Mouse (Mus musculus): ENCODE measurements around the gene Exo5. TPM values are rescaled to one million over a fixed set of nuclear protein-coding genes. Genes with fewer than 3 reads are reported as not detected.

Exo5 gene
- polyA plus RNA-seq, 1 experiment from 2014 or later, result 25.6 TPM

- no peak for ATAC-seq (ENCODE audit: insufficient read depth, low FRiP score, low read depth)
- H3K4me2 ChIP-seq, result no peak overlapping the region
- H3K4me1 ChIP-seq, result no peaks in the 10 kb centered on the region
- H3K4me3 ChIP-seq (replicated peaks), result no peak overlapping the region
- no peak overlapping the region for H3K27ac ChIP-seq
- 38% methylated on average over 4 of the region's 4 CpGs for WGBS
- no peak overlapping the region for H3K9ac ChIP-seq
- H3K27me3 ChIP-seq (replicated peaks), result no peaks in the 10 kb centered on the region
- no peaks in the 10 kb centered on the region for H3K36me3 ChIP-seq
- no peaks in the 10 kb centered on the region for H3K9me3 ChIP-seq
These were observed 20.3 kb downstream of the Exo5 start for GRCm38 (mm10) chr4:120904533-120904932.

GRCm38 (mm10) chr4:120895810-120896584 lies 28.8 kb downstream of the Exo5 start:
- Histone ChIP-seq H3K27ac (no peak overlapping the region), H3K4me3 (replicated peaks) (no peak overlapping the region), H3K36me3 (no peaks in the 10 kb centered on the region), H3K9ac (no peak overlapping the region), H3K4me2 (no peak overlapping the region), H3K9me3 (no peaks in the 10 kb centered on the region), H3K4me1 (no peaks in the 10 kb centered on the region), H3K27me3 (replicated peaks) (no peaks in the 10 kb centered on the region)
- ATAC-seq (ENCODE audit: insufficient read depth, low FRiP score, low read depth), result no peak
- 66% methylated on average over 7 of the region's 7 CpGs for WGBS

- Histone ChIP-seq H3K4me2 (no peak overlapping the region), H3K4me3 (replicated peaks) (no peak overlapping the region), H3K27ac (no peak overlapping the region), H3K9me3 (no peaks in the 10 kb centered on the region), H3K27me3 (replicated peaks) (no peaks in the 10 kb centered on the region), H3K9ac (no peak overlapping the region), H3K36me3 (no peaks in the 10 kb centered on the region), H3K4me1 (no peaks in the 10 kb centered on the region)
- no peak for ATAC-seq (ENCODE audit: insufficient read depth, low FRiP score, low read depth)
- 79% methylated on average over 7 of the region's 7 CpGs for WGBS
These were observed 29.6 kb downstream of the Exo5 start for GRCm38 (mm10) chr4:120895226-120895625.

- ATAC-seq (ENCODE audit: insufficient read depth, low FRiP score, low read depth), result no peak
- H3K4me1 ChIP-seq, result no peaks in the 10 kb centered on the region
- H3K9me3 ChIP-seq, result no peaks in the 10 kb centered on the region
- no peak overlapping the region for H3K4me3 ChIP-seq (replicated peaks)
- WGBS, result 68% methylated on average over 11 of the region's 11 CpGs
- H3K27ac ChIP-seq, result no peak overlapping the region
- no peaks in the 10 kb centered on the region for H3K27me3 ChIP-seq (replicated peaks)
- H3K36me3 ChIP-seq, result no peaks in the 10 kb centered on the region
- no peak overlapping the region for H3K4me2 ChIP-seq
- H3K9ac ChIP-seq, result no peak overlapping the region
These were observed 30.2 kb downstream of the Exo5 start for GRCm38 (mm10) chr4:120894584-120894983.

GRCm38 (mm10) chr4:120893656-120894401 lies 31.0 kb downstream of the Exo5 start:
- no peak for ATAC-seq (ENCODE audit: insufficient read depth, low FRiP score, low read depth)
- no peaks in the 10 kb centered on the region for H3K27me3 ChIP-seq (replicated peaks)
- no peaks in the 10 kb centered on the region for H3K9me3 ChIP-seq
- H3K4me3 ChIP-seq (replicated peaks), result no peak overlapping the region
- H3K4me2 ChIP-seq, result no peak overlapping the region
- no peak overlapping the region for H3K27ac ChIP-seq
- no peaks in the 10 kb centered on the region for H3K4me1 ChIP-seq
- 55% methylated on average over 11 of the region's 11 CpGs for WGBS
- H3K36me3 ChIP-seq, result no peaks in the 10 kb centered on the region
- no peak overlapping the region for H3K9ac ChIP-seq

GRCm38 (mm10) chr4:120892516-120892915 lies 32.3 kb downstream of the Exo5 start:
- 35% methylated on average over 1 of the region's 1 CpGs for WGBS
- no peak overlapping the region for H3K4me2 ChIP-seq
- no peak overlapping the region for H3K9ac ChIP-seq
- no peak overlapping the region for H3K27ac ChIP-seq
- no peaks in the 10 kb centered on the region for H3K9me3 ChIP-seq
- no peak overlapping the region for H3K4me3 ChIP-seq (replicated peaks)
- H3K4me1 ChIP-seq, result no peaks in the 10 kb centered on the region
- no peaks in the 10 kb centered on the region for H3K27me3 ChIP-seq (replicated peaks)
- ATAC-seq (ENCODE audit: insufficient read depth, low FRiP score, low read depth), result no peak
- no peaks in the 10 kb centered on the region for H3K36me3 ChIP-seq

- Histone ChIP-seq H3K4me1 (no peaks in the 10 kb centered on the region), H3K27ac (no peak overlapping the region), H3K4me3 (replicated peaks) (no peak overlapping the region), H3K9me3 (no peaks in the 10 kb centered on the region), H3K4me2 (no peak overlapping the region), H3K36me3 (no peaks in the 10 kb centered on the region), H3K27me3 (replicated peaks) (no peaks in the 10 kb centered on the region), H3K9ac (no peak overlapping the region)
- no peak for ATAC-seq (ENCODE audit: insufficient read depth, low FRiP score, low read depth)
These were observed 32.9 kb downstream of the Exo5 start for GRCm38 (mm10) chr4:120891960-120892359.

- Histone ChIP-seq H3K4me2 (no peak overlapping the region), H3K9me3 (no peaks in the 10 kb centered on the region), H3K4me3 (replicated peaks) (no peak overlapping the region), H3K9ac (no peak overlapping the region), H3K36me3 (no peaks in the 10 kb centered on the region), H3K27me3 (replicated peaks) (no peaks in the 10 kb centered on the region), H3K27ac (no peak overlapping the region), H3K4me1 (no peaks in the 10 kb centered on the region; the same call in 1 of the 2 replicates)
- WGBS, result 66% methylated on average over 11 of the region's 11 CpGs
- ATAC-seq (ENCODE audit: insufficient read depth, low FRiP score, low read depth), result no peak; the same call in 1 of the 2 replicates
These were observed 33.9 kb downstream of the Exo5 start for GRCm38 (mm10) chr4:120890754-120891440.

GRCm38 (mm10) chr4:120888884-120889283 lies 35.9 kb downstream of the Exo5 start:
- H3K9ac ChIP-seq, result no peak overlapping the region
- WGBS, result 66% methylated on average over 8 of the region's 8 CpGs
- H3K9me3 ChIP-seq, result no peaks in the 10 kb centered on the region
- no peaks in the 10 kb centered on the region; the same call in 1 of the 2 replicates for H3K4me1 ChIP-seq
- no peak overlapping the region for H3K27ac ChIP-seq
- H3K36me3 ChIP-seq, result no peaks in the 10 kb centered on the region
- no peaks in the 10 kb centered on the region for H3K27me3 ChIP-seq (replicated peaks)
- ATAC-seq (ENCODE audit: insufficient read depth, low FRiP score, low read depth), result no peak
- no peak overlapping the region for H3K4me2 ChIP-seq
- no peak overlapping the region for H3K4me3 ChIP-seq (replicated peaks)

GRCm38 (mm10) chr4:120887381-120888112 lies 37.3 kb downstream of the Exo5 start:
- H3K27ac ChIP-seq, result no peak overlapping the region
- H3K9ac ChIP-seq, result no peak overlapping the region
- no peak for ATAC-seq (ENCODE audit: insufficient read depth, low FRiP score, low read depth)
- H3K4me3 ChIP-seq (replicated peaks), result no peak overlapping the region
- H3K4me1 ChIP-seq, result no peaks in the 10 kb centered on the region; the same call in 1 of the 2 replicates
- H3K27me3 ChIP-seq (replicated peaks), result no peaks in the 10 kb centered on the region
- no peak overlapping the region for H3K4me2 ChIP-seq
- 33% methylated on average over 8 of the region's 8 CpGs for WGBS
- H3K9me3 ChIP-seq, result no peaks in the 10 kb centered on the region
- H3K36me3 ChIP-seq, result no peaks in the 10 kb centered on the region

- no peak overlapping the region for H3K4me3 ChIP-seq (replicated peaks)
- ATAC-seq (ENCODE audit: insufficient read depth, low FRiP score, low read depth), result no peak
- no peaks in the 10 kb centered on the region; the same call in 1 of the 2 replicates for H3K4me1 ChIP-seq
- H3K4me2 ChIP-seq, result no peak overlapping the region
- H3K27me3 ChIP-seq (replicated peaks), result no peaks in the 10 kb centered on the region
- H3K9ac ChIP-seq, result no peak overlapping the region
- H3K27ac ChIP-seq, result no peak overlapping the region
- WGBS, result 77% methylated on average over 5 of the region's 5 CpGs
- no peaks in the 10 kb centered on the region for H3K36me3 ChIP-seq
- no peaks in the 10 kb centered on the region for H3K9me3 ChIP-seq
These were observed 38.0 kb downstream of the Exo5 start for GRCm38 (mm10) chr4:120886811-120887210.

Measured in stomach, embryonic 15.5 days (tissue).